Mouse (Mus musculus) kidney, adult 9 months (tissue): ENCODE results near the gene Ttc33.
"Not testable (repeated sequence)": the region's sequence is repeated elsewhere in the genome, so short reads cannot be mapped to it uniquely, and the experiment has no call there.

Source experiments
- DNase-seq: peaks from one replicate; pipeline ENCODE4 v3.0.0; 2022

Ttc33 gene

DNA sequence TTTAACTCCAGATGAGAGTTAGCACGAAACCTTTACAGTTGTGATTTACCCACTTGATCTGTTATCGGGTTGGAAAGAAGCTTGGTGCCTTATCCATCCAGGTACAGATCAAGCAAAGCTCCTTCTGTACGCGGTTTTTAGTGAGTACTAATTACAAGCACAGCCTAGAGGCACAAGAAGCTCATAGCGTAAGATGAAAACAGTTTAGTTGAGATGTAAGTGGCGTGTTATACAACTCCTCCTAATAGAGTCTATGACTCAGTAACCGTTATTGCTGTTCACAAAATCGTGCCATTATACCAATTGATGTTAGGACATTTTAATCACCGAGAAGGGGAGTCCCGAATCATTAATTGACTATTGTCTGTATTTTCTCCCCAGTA lies 959 bp downstream of the Ttc33 start:
- no peak for DNase-seq

- DNase-seq: no peak
These were observed 1.8 kb downstream of the Ttc33 start for GRCm38 (mm10) chr15:5187116-5187515.

- no peak for DNase-seq
These were observed 2.7 kb downstream of the Ttc33 start for GRCm38 (mm10) chr15:5188029-5188428.

GRCm38 (mm10) chr15:5189504-5190093 lies 4.3 kb downstream of the Ttc33 start:
- peak; percentile 21 for DNase-seq

DNA sequence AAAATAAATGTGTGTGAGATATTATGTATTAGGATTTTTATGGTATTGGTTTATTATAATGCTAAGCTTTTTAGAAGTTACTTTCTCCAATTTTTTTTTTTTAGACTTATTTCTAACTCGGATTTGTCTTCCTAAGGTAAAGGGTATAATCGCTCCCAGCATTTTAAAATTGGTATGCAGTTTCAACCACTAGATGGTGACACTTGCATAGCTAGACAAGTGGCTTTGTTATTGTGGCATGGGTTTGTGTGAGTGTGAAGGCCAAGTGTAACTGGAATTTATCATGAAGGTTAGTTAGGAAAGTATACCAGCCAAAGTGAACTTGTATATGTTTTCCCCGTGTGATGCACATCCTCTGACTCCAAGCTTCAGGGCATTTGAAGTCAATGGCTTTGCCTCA lies 8.5 kb downstream of the Ttc33 start:
- DNase-seq: peak; percentile 49

DNA sequence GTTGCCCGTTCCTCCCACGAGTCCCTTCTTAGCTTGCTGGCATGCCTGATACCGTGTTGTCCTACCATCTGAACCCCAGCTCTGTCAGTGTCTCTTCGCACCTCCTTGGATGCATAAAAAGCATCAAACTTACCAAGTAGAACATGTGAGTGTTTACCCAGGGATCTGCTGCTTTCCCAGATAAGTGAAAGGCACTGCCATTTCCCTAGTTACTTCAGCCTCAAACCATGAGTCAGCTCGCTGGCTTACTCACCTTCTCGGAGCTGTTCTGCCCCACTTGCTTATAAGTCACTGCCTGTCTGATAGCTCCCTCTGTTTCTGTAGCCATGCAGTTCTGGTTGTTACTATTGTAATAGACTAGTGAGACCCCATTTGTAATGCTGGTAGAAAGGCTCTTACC lies 9.1 kb downstream of the Ttc33 start:
- no peak for DNase-seq

DNA sequence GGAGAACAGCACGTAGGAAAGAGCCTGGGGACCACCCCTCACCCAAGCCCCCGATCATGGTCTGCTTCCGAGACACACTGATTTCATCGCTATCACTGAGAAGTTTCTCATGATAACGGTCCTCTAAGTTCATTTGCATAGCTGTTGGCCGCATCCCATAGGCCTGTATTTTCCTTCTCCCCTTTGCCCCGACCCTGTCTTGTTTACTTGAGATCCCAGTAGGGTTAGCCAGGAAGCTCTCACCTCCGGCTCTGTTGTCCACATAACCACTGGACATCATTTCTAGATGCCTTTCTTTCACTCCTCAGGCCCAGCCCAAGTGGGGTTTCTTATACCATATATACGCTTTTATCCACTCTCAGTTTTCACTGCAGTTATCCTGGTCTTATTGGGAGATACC lies 9.6 kb downstream of the Ttc33 start:
- peak; percentile 23 for DNase-seq

GRCm38 (mm10) chr15:5195987-5196514 lies 10.7 kb downstream of the Ttc33 start:
- peak; percentile 72 for DNase-seq

DNA sequence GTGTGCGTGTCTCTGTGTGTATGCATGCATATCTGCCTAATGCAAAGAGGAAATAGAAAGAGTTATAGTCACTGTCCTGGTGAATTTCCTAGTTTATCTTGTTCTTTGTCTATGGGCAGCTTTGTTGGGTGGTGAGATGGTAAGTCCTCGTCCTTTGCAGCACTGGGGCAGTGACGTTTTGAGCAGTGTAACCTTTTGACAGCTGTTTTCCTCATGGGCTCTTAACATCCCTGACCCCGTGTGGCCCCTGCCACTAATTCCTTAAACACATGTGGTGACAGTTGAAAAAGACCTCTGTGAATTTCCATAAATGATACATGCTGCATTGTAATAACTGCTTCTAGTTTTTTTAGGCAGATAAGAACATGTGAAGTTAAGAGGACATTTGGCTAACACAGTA lies 11.4 kb downstream of the Ttc33 start:
- DNase-seq: no peak

GRCm38 (mm10) chr15:5205222-5205621 lies 19.9 kb downstream of the Ttc33 start:
- no peak for DNase-seq

- no peak for DNase-seq
These were observed 23.8 kb downstream of the Ttc33 start for GRCm38 (mm10) chr15:5209116-5209515.

DNA sequence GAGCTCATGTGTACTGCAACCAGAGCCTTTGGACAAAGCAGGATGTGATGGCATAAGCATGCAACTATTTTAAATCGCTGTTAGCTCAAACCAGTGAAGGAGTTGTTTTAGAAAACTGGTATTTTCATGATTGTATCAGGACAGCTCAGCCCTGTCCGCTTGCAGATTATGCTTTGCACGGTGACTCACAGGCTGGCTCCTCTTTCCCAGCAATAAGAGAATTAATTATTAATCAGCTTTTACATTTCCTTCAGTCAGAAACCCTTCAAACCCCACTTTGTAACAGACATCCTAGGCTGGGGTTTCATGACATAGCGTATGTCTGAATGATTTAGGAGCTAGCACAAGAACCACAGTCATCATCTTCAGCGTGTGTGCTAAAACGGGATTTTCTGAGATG lies 35.2 kb downstream of the Ttc33 start:
- DNase-seq: no peak

GRCm38 (mm10) chr15:5230746-5231145 lies 45.4 kb downstream of the Ttc33 start:
- not testable (repeated sequence) for DNase-seq

DNA sequence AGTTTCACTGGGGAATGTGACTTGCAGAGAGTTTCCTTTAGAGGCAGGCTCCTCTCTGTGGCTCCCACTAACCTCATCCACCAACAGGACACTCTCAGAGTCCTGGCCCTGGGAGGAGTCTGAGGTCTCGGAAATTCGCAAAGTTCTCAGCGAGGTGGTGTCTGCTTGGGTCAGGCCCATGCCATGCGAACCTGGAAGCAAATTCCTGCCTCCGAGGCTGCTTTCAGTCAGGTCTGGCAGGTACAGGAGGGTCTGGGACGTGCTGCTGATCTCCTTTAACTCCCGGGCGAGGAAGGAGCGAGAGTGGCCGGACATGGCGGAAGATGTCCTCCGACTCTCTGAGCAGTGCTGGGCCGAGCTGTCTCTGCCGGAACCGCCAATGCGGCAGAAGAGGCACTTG lies 49.3 kb downstream of the Ttc33 start:
- DNase-seq: no peak

DNA sequence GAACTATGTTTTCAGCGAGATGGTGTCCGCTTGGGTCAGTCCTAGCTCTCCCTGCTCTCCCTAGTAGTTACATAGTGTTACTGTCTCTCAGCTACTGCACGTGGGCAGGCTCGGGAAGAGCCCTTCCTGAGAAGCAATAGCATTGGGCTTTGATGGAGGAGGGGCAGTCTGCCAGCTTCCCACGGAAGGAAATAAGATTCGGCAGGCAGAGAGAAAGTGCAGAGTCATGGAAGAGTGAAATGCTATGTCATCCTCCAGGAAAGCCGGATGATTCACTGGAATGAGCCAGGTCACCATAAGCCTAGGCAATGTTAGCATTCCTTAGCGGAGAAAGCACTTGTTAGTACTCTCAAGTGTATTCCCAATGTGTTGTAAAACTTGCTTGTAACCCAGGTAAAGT lies 50.2 kb downstream of the Ttc33 start:
- DNase-seq: peak; percentile 42

DNA sequence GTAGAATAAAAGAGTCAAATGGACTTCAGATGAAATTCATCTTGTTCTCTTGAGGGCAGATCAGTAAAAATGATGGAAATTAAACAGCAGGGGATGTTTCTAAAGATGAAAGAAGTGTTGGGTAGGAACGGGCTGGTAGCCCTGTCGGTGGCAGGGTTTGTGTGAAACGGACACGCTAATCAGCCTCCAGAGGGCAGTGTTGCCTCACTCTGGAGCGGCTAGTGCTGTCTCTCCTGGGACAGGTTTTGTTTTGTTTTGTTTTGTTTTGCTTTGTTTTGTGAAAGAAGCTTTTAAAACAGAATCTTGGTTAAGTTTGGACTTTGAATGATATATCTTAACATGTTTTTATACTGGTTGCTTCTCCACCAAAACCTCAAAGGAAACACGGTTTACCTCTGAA lies 51.2 kb downstream of the Ttc33 start:
- peak; percentile 73 for DNase-seq

DNA sequence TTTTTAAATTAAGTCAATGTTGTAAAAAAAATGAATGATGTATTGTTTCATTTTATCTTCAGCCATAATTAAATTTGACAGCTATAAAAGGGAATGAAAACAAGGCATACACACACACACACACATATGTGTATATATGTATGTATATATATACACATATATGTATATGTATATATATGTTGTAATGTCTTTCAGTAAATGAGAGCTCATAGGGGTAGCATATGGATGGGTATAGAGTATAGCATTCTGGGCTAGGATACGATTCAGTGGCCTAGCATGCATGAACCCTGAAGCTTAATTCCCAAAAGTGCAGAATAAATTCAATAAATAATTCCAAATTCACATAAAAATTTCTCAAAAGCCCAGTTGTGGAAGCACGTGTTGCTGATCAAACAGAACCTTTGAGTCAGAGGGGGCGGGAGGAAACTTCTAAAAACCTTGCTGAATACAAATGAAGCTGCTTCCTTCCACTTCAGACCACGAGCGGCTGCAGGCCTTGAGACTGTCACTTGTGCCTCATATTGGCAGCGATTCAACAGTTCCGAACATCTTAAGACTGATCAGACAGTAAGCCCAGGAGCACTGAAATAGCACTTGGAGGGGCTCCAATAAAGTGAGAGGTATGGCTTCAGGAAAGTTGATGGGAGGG lies 51.8 kb downstream of the Ttc33 start:
- DNase-seq: no peak

DNA sequence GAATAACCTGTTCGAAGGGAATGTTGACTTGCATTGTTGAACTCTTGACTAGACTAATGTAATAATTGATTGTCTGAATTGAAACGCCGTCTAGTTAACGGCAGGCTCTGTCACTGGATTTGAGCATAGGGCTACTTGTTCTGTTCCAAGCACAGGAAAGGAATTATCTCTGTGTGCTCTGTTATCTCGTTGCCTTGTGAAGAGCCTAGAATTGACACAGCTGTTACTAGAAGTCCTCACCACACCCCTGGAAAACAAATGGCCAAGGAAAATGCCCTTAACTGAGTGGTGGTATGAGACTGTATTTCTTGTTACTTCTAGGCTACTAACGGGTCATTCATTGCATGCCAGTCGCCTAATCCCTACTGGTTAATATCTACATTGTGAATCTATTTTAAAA lies 52.7 kb downstream of the Ttc33 start:
- DNase-seq: no peak

DNA sequence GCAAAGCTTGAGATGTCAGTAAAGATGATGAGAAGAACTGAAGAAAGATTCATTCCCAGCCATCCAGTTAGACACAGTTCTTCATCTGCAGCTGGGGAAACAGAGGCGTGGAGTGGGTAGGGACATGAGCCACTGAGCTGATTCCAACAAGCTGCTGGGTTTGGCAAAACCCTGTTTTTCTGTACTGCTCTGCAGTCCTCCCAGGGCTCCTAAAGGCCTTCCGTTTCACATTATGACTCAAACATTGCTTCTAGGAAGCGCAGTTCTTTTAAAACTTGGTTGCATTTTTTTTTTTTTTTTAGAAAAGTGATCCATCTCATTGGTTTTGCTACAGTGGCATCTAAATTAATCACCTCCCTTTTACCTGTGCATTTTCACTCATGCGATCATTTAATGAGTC lies 53.2 kb downstream of the Ttc33 start:
- no peak for DNase-seq

DNA sequence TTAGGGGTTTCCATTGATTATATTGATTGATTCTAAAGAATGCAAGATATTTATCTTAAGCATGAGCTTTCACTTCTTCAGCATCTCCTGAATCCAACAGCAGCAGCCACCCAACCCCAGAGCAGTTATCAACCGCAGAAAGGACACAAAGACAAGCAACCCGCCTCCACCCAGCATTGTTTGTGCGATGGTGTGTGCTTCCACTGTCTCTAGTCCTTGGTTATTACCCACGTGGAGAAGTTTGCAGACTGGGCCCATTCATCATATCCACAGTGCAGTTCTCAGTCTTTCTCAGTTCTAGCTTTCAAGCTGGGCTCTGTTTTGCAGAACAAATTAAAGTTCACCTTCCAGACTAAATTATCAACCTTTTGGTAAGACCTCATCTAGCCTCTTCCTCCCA lies 54.0 kb downstream of the Ttc33 start:
- no peak for DNase-seq

DNA sequence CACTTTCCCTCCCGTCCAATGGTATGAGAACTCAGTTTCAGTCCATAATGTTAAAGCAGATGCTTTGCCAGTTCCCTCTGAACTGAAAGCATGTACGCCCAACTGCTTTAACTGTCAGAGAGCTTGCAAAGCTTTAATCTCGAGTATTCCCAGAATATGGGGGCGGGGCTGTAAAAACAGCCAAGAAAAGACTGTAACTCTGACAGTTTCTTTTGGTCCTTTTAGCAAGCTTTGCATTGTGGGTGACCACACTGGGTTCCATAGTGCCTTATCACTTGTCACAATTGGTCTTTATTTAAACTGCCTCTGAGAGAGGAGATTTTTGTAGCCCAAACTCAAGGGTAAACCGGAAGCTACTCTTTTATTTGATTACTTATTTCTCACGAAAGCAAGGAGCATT lies 54.6 kb downstream of the Ttc33 start:
- DNase-seq: no peak

- no peak for DNase-seq
These were observed 55.0 kb downstream of the Ttc33 start for GRCm38 (mm10) chr15:5240360-5240759.

- peak; percentile 42 for DNase-seq
These were observed 56.2 kb downstream of the Ttc33 start for GRCm38 (mm10) chr15:5241304-5242201.
